Mouse (Mus musculus) E14TG2a.4 (cell line): Measurements from ENCODE around the gene Trim47.
"Not testable (repeated sequence)": the region's sequence is repeated elsewhere in the genome, so short reads cannot be mapped to it uniquely, and the experiment has no call there.

Experiments
- H3K27me3 ChIP-seq: 2 replicates; pipeline ENCODE4 v1.6.1; 2014; ENCODE audit warnings: low read length, control low read depth; ENCODE audit not compliant: insufficient read depth
- H3K36me3 ChIP-seq: 2 replicates; pipeline ENCODE4 v1.6.1; 2014; ENCODE audit warnings: low read length, control low read depth; ENCODE audit not compliant: insufficient read depth
- H3K4me1 ChIP-seq: replicated peaks from 2 replicates; pipeline ENCODE4 v1.6.1; 2014; ENCODE audit warnings: low read depth, low read length, control low read depth
- H3K4me3 ChIP-seq: replicated peaks from 2 replicates; pipeline ENCODE4 v1.5.1; 2014; ENCODE audit warnings: mild to moderate bottlenecking, low read length
- H3K9me3 ChIP-seq: 2 replicates; pipeline ENCODE4 v1.6.1; 2014; ENCODE audit warnings: low read length, control low read depth
- CTCF ChIP-seq: conservative IDR thresholded peaks from 2 replicates; pipeline ENCODE4 v1.5.1; 2014; ENCODE audit warnings: low read length
- NANOG ChIP-seq: IDR thresholded peaks from 2 replicates; pipeline ENCODE4 v1.6.1; 2014; ENCODE audit warnings: borderline replicate concordance, low read length, mixed read lengths
- POU5F1 ChIP-seq: IDR thresholded peaks from 2 replicates; pipeline ENCODE4 v1.6.1; 2014; ENCODE audit warnings: low read length, borderline replicate concordance

Trim47 gene

GRCm38 (mm10) chr11:116130488-116131205, 3.6 kb upstream of the Trim47 start, which contains the start of gene Trim65:
TSS of gene Trim65 (minus strand) at chr11:116131128.
- peaks cover 79% of the 10 kb centered on the region for H3K4me1 ChIP-seq
- peak within 1 kb of the TSS; percentile 79 for H3K4me3 ChIP-seq
- peaks cover 44% of the 10 kb centered on the region for H3K36me3 ChIP-seq
- TF ChIP-seq NANOG (no peak), POU5F1 (no peak), CTCF (no peak)
- H3K9me3 ChIP-seq, result no peaks in the 10 kb centered on the region
- H3K27me3 ChIP-seq, result peaks cover 47% of the 10 kb centered on the region

GRCm38 (mm10) chr11:116129993-116130487, 3.0 kb upstream of the Trim47 start:
- peaks cover 38% of the 10 kb centered on the region for H3K36me3 ChIP-seq
- peaks cover 47% of the 10 kb centered on the region for H3K27me3 ChIP-seq
- H3K4me1 ChIP-seq, result peaks cover 73% of the 10 kb centered on the region
- no peak for TF ChIP-seq NANOG
- TF ChIP-seq CTCF, result no peak
- no peak for TF ChIP-seq POU5F1
- peak overlapping the region; percentile 79 for H3K4me3 ChIP-seq
- H3K9me3 ChIP-seq, result 0 out of 2 replicates have a peak, but pooled peaks cover 3% of the 10 kb centered on the region

DNA sequence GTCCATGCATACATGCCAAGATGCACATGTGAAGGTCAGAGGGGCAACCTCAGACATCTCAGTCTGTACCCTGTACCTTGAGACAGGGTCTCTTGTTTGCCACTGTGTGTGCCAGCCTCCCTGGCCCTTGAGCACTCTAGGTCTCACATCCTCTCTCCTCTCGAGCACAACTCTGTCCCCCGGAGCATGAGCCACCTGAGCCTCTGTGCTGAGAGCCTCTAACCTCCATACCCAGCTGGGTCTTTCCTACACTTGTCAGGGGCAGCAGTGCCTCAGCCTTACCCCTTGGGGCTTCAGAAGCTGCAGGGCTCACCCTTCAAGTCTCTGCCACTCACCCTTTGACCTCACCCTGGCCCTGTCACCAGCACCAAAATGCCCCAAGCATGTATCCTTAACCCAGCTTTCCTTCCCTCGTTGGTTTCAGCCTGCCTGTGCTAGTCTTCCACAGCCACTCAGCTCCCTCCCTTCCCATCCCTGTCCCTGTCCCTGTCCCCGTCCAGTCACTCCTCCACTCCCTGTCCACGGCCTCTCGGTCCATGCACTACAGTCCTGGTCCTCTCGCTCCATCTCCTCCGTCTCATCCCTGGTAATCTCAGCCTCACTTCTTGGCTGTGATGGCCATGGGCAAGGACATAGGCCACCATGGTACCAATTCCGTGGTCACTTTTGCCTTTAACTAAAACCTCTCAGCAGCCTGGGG, 2.2 kb upstream of the Trim47 start:
- Histone ChIP-seq H3K36me3 (peaks cover 30% of the 10 kb centered on the region), H3K4me3 (no peak overlapping the region), H3K9me3 (0 out of 2 replicates have a peak, but pooled peaks cover 3% of the 10 kb centered on the region), H3K4me1 (peaks cover 65% of the 10 kb centered on the region), H3K27me3 (peaks cover 47% of the 10 kb centered on the region)
- no peak for TF ChIP-seq NANOG
- no peak for TF ChIP-seq CTCF

- TF ChIP-seq CTCF (no peak), NANOG (no peak), POU5F1 (no peak)
- H3K4me3 ChIP-seq, result peak overlapping the region; percentile 63; the same call in 1 of the 2 replicates
- H3K4me1 ChIP-seq, result peaks cover 57% of the 10 kb centered on the region
- H3K9me3 ChIP-seq, result 0 out of 2 replicates have a peak, but pooled peaks cover 3% of the 10 kb centered on the region
- peaks cover 47% of the 10 kb centered on the region for H3K27me3 ChIP-seq
- H3K36me3 ChIP-seq, result peaks cover 18% of the 10 kb centered on the region
Observed at GRCm38 (mm10) chr11:116127986-116128385, 976 bp upstream of the Trim47 start.

GRCm38 (mm10) chr11:116126261-116126660, 749 bp downstream of the Trim47 start:
- Histone ChIP-seq H3K4me3 (peak overlapping the region; percentile 35), H3K4me1 (peaks cover 42% of the 10 kb centered on the region), H3K27me3 (peaks cover 39% of the 10 kb centered on the region), H3K9me3 (0 out of 2 replicates have a peak, but pooled peaks cover 3% of the 10 kb centered on the region), H3K36me3 (peaks cover under 1% of the 10 kb centered on the region; the same call in 1 of the 2 replicates)
- TF ChIP-seq NANOG (no peak), POU5F1 (no peak)

DNA sequence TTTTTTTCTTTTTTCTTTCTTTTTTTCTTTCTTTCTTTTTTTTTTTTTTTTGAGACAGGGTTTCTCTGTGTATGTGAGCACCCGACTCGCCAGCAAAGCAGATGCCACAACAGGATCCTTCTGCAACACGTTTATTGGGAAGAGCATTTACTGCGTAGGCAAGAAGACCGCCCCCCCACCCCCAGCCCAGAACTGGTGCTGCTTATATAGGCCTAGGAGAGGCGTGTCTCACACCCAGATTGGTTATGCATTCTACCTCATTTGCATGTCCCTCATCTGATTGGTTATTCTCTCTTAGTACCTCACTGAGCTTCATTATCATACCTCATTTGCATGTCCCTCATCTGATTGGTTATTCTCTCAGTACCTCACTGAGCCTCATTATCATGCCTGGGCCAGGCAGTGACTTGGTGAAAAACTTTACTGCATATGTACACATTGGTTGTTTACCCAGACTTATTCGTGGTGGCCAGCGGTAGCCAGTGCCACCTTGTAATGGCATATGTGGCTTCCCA, 5.2 kb downstream of the Trim47 start:
- not testable (repeated sequence) for H3K27me3 ChIP-seq, H3K36me3 ChIP-seq, H3K9me3 ChIP-seq, H3K4me3 ChIP-seq
- H3K4me1 ChIP-seq, result peaks cover 32% of the 10 kb centered on the region

DNA sequence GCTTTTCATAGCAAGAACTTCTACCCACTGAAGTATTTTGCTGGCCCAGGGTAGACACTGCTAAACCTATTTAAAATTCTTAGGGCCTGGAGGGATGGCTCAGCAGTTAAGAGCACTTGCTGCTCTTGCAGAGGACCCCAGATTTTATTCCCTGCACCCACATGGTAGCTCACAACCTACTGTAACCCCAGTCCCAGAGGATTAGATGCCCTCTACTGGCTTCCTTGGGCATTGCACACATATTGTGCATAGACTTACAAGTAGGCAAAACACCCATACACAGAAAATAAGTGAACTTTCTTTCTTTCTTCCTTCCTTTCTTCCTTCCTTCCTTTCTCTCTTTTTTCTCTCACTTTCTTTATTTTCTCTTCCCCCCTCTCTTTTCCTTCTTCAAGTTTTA, 9.2 kb downstream of the Trim47 start:
- H3K36me3 ChIP-seq, result no peaks in the 10 kb centered on the region
- H3K27me3 ChIP-seq, result peaks cover 4% of the 10 kb centered on the region; the same call in 1 of the 2 replicates
- TF ChIP-seq CTCF (peak; percentile 82), NANOG (no peak), POU5F1 (no peak)
- H3K9me3 ChIP-seq, result no peaks in the 10 kb centered on the region
- no peak overlapping the region for H3K4me3 ChIP-seq
- peaks cover 26% of the 10 kb centered on the region for H3K4me1 ChIP-seq

- peaks cover 26% of the 10 kb centered on the region for H3K4me1 ChIP-seq
- H3K4me3 ChIP-seq, result no peak overlapping the region
- no peak for TF ChIP-seq NANOG
- no peak for TF ChIP-seq CTCF
- no peak for TF ChIP-seq POU5F1
- H3K27me3 ChIP-seq, result peaks cover 4% of the 10 kb centered on the region; the same call in 1 of the 2 replicates
- no peaks in the 10 kb centered on the region for H3K36me3 ChIP-seq
- no peaks in the 10 kb centered on the region for H3K9me3 ChIP-seq
Observed at GRCm38 (mm10) chr11:116117241-116117640, 9.8 kb downstream of the Trim47 start.
